Mouse (Mus musculus): ENCODE data around the gene Otud7b. TPM values are rescaled to one million over a fixed set of nuclear protein-coding genes. Genes with fewer than 3 reads are reported as not detected.

Otud7b gene
- polyA plus RNA-seq (2015; fragmentation: Nextera tagmentation; extraction: Ambion mirVana) = 12.3 and 14.5 TPM in 2 replicates

- TF ChIP-seq EP300 (optimal IDR thresholded peaks at IDR 0.05) (no peak), CTCF (IDR thresholded peaks at IDR 0.05; ENCODE audit: low read depth) (no peak)
- Histone ChIP-seq H3K4me1 (replicated peaks; ENCODE audit: control insufficient read depth, insufficient read depth) (no peaks in the 10 kb centered on the region; the same call in 1 of the 2 replicates), H3K4me2 (replicated peaks; ENCODE audit: low read depth) (peak within 1 kb of the TSS; percentile 87), H3K9ac (ENCODE audit: low read length) (peak within 1 kb of the TSS; percentile 93), H3K27ac (replicated peaks) (peak within 1 kb of the TSS; percentile 93), H3K27me3 (ENCODE audit: control insufficient read depth, insufficient read depth, low read length) (no peaks in the 10 kb centered on the region), H3K9me3 (ENCODE audit: control insufficient read depth, low read length) (no peaks in the 10 kb centered on the region), H3K4me3 (ENCODE audit: low read depth, low read length) (peak within 1 kb of the TSS; percentile 94), H3K36me3 (ENCODE audit: control insufficient read depth, insufficient read depth, low read length) (no peaks in the 10 kb centered on the region)
- WGBS = under 1% methylated on average over 83 of the region's 84 CpGs
- DNase-seq (ENCODE audit: low spot score) = peak; percentile 91
- ATAC-seq (ENCODE audit: low FRiP score, low TSS enrichment) = peak; percentile 84
Measured at GRCm38 (mm10) chr3:96104261-96105065, at the start of gene Otud7b. Gene Otud7b (plus strand): TSS chr3:96104527.

DNA sequence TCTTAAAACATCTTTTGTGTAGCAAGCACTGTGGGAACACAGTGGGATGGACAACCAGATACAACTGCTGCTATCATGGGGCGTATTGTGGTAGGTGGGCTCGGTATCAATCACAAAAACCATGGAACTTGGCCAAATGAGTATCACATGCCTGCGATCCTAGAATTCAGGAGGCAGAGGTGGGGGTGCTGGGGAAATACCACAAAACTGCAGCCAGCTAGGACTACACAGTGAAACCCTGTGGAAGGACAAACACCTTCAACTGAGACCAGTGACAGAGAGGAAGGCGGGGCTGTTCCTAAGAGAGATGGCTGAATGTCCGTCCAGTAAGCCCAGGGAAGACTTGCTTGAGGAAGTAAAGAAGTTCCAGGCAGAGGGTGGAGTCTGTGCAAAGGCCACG is 49.0 kb upstream of the Otud7b start:
- H3K36me3 ChIP-seq (ENCODE audit: control insufficient read depth, insufficient read depth, low read length) = no peaks in the 10 kb centered on the region
- 79% methylated on average over 6 of the region's 6 CpGs for WGBS
- H3K4me2 ChIP-seq (replicated peaks; ENCODE audit: low read depth) = no peak overlapping the region
- no peaks in the 10 kb centered on the region for H3K4me1 ChIP-seq (replicated peaks; ENCODE audit: control insufficient read depth, insufficient read depth)
- H3K9me3 ChIP-seq (ENCODE audit: control insufficient read depth, low read length) = no peaks in the 10 kb centered on the region
- TF ChIP-seq CTCF (IDR thresholded peaks at IDR 0.05; ENCODE audit: low read depth) (no peak), EP300 (optimal IDR thresholded peaks at IDR 0.05) (no peak)
- no peak for ATAC-seq (ENCODE audit: low FRiP score, low TSS enrichment)
- no peak for DNase-seq (ENCODE audit: low spot score)
- H3K27me3 ChIP-seq (ENCODE audit: control insufficient read depth, insufficient read depth, low read length) = no peaks in the 10 kb centered on the region
- H3K9ac ChIP-seq (ENCODE audit: low read length) = no peak overlapping the region
- H3K4me3 ChIP-seq (ENCODE audit: low read depth, low read length) = no peak overlapping the region
- no peak overlapping the region for H3K27ac ChIP-seq (replicated peaks)

- WGBS = 77% methylated on average over 4 of the region's 4 CpGs
- no peak overlapping the region for H3K9ac ChIP-seq (ENCODE audit: low read length)
- ATAC-seq (ENCODE audit: low FRiP score, low TSS enrichment) (no peak), DNase-seq (ENCODE audit: low spot score) (no peak)
- H3K4me2 ChIP-seq (replicated peaks; ENCODE audit: low read depth) = no peak overlapping the region
- H3K9me3 ChIP-seq (ENCODE audit: control insufficient read depth, low read length) = no peaks in the 10 kb centered on the region
- no peaks in the 10 kb centered on the region for H3K36me3 ChIP-seq (ENCODE audit: control insufficient read depth, insufficient read depth, low read length)
- no peaks in the 10 kb centered on the region for H3K4me1 ChIP-seq (replicated peaks; ENCODE audit: control insufficient read depth, insufficient read depth)
- TF ChIP-seq CTCF (IDR thresholded peaks at IDR 0.05; ENCODE audit: low read depth) = no peak
- TF ChIP-seq EP300 (optimal IDR thresholded peaks at IDR 0.05) = no peak
- no peaks in the 10 kb centered on the region for H3K27me3 ChIP-seq (ENCODE audit: control insufficient read depth, insufficient read depth, low read length)
- no peak overlapping the region for H3K4me3 ChIP-seq (ENCODE audit: low read depth, low read length)
- no peak overlapping the region for H3K27ac ChIP-seq (replicated peaks)
Measured at GRCm38 (mm10) chr3:96056031-96056430, 48.3 kb upstream of the Otud7b start.

GRCm38 (mm10) chr3:96057747-96058204 is 46.6 kb upstream of the Otud7b start:
- Histone ChIP-seq H3K27me3 (ENCODE audit: control insufficient read depth, insufficient read depth, low read length) (no peaks in the 10 kb centered on the region), H3K36me3 (ENCODE audit: control insufficient read depth, insufficient read depth, low read length) (no peaks in the 10 kb centered on the region), H3K4me1 (replicated peaks; ENCODE audit: control insufficient read depth, insufficient read depth) (no peaks in the 10 kb centered on the region), H3K9ac (ENCODE audit: low read length) (peak overlapping the region; percentile 66), H3K4me2 (replicated peaks; ENCODE audit: low read depth) (peak overlapping the region; percentile 85), H3K4me3 (ENCODE audit: low read depth, low read length) (peak overlapping the region; percentile 66), H3K27ac (replicated peaks) (peak overlapping the region; percentile 85), H3K9me3 (ENCODE audit: control insufficient read depth, low read length) (no peaks in the 10 kb centered on the region)
- WGBS = under 1% methylated on average over 26 of the region's 26 CpGs
- ATAC-seq (ENCODE audit: low FRiP score, low TSS enrichment) (peak; percentile 95), DNase-seq (ENCODE audit: low spot score) (peak; percentile 89)
- TF ChIP-seq CTCF (IDR thresholded peaks at IDR 0.05; ENCODE audit: low read depth) (no peak), EP300 (optimal IDR thresholded peaks at IDR 0.05) (no peak)

GRCm38 (mm10) chr3:96058231-96058896 is 46.0 kb upstream of the Otud7b start, which contains the start of gene Vps45:
Gene Vps45 (minus strand): TSS chr3:96058466.
- H3K4me1 ChIP-seq (replicated peaks; ENCODE audit: control insufficient read depth, insufficient read depth) = no peaks in the 10 kb centered on the region
- H3K4me3 ChIP-seq (ENCODE audit: low read depth, low read length) = peak within 1 kb of the TSS; percentile 66
- peak; percentile 41 for ATAC-seq (ENCODE audit: low FRiP score, low TSS enrichment)
- H3K36me3 ChIP-seq (ENCODE audit: control insufficient read depth, insufficient read depth, low read length) = no peaks in the 10 kb centered on the region
- peak; percentile 56 for DNase-seq (ENCODE audit: low spot score)
- no peaks in the 10 kb centered on the region for H3K27me3 ChIP-seq (ENCODE audit: control insufficient read depth, insufficient read depth, low read length)
- peak within 1 kb of the TSS; percentile 85 for H3K27ac ChIP-seq (replicated peaks)
- WGBS = 2% methylated on average over 18 of the region's 18 CpGs
- peak within 1 kb of the TSS; percentile 66 for H3K9ac ChIP-seq (ENCODE audit: low read length)
- H3K9me3 ChIP-seq (ENCODE audit: control insufficient read depth, low read length) = no peaks in the 10 kb centered on the region
- peak within 1 kb of the TSS; percentile 85 for H3K4me2 ChIP-seq (replicated peaks; ENCODE audit: low read depth)
- no peak for TF ChIP-seq CTCF (IDR thresholded peaks at IDR 0.05; ENCODE audit: low read depth)
- TF ChIP-seq EP300 (optimal IDR thresholded peaks at IDR 0.05) = no peak
